Mouse (Mus musculus) thymus, postnatal 0 days (tissue): ENCODE data around the gene Ascl2. TPM values are rescaled to one million over a fixed set of nuclear protein-coding genes. Genes with fewer than 3 reads are reported as not detected.

ENCODE experiments used
- DNase-seq: peaks from one replicate; pipeline ENCODE4 v3.0.0-alpha.2; 2015; ENCODE audit warnings: low spot score
- polyA plus RNA-seq: library from polyadenylated mRNA; unstranded; fragments of >200 nt; fragmentation: Nextera tagmentation; extraction: Ambion mirVana; gene quantifications from 2 replicates; pipeline ENCODE4 v1.2.1, GENCODE M21; 2015

Gene Ascl2
- 2.9 and 3.1 TPM in 2 replicates for polyA plus RNA-seq

DNA sequence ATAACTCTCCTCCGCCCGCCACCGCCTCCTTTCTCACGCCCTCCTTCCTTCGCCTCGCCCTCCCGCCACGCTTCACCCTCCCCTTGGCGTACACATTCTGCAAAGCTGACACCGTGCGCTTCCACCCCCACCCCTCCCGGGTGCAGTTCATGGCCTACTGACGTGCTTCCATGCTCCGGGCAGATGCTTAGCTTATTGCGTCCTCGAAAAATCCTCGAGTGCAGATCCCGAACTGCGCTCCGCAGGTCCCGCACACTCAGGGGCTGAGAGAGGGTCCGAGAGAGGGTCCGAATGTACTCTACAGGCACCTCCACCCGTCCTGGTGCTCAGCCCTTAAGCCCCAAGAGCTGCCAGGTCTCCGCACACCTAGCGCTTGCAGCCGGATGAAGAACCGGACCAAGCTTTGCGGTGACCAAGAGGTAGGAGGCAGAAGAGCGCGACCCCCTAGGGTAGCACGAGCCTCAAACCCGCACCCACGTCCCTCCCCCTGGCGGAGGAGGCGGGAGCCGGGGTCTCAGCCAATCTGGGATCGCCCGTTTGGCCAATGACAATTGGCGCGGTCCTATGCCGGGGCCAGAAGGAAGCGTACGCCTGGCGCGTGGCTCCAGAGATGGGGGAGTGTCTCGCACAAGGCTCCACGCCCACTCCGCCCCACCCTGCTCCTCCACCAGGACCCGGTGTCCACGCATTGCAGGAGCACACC, at the start of gene Ascl2:
Ascl2 (minus strand) TSS at position 456 of the 703 bp plus-strand sequence.
- no peak for DNase-seq

DNA sequence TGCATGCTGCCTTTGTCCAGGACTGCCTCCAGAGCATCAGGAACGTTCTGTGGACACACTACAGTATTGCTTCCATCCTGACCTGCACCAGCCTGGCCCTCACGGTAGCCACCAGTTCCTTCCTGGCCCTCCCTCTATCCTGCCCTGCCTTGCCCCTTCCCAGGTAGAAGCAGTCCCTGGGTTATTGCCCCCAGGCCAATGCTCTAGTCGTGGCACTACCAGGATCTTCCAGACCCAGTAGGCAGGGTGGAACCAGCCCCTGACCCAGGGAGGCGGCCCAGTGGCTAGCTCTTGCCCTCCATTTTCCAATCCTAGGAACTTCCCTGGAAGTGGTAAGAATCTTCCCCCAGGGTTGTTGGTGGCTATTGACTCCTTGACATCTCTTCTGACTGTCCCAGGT, 48.1 kb upstream of the Ascl2 start:
- no peak for DNase-seq

DNA sequence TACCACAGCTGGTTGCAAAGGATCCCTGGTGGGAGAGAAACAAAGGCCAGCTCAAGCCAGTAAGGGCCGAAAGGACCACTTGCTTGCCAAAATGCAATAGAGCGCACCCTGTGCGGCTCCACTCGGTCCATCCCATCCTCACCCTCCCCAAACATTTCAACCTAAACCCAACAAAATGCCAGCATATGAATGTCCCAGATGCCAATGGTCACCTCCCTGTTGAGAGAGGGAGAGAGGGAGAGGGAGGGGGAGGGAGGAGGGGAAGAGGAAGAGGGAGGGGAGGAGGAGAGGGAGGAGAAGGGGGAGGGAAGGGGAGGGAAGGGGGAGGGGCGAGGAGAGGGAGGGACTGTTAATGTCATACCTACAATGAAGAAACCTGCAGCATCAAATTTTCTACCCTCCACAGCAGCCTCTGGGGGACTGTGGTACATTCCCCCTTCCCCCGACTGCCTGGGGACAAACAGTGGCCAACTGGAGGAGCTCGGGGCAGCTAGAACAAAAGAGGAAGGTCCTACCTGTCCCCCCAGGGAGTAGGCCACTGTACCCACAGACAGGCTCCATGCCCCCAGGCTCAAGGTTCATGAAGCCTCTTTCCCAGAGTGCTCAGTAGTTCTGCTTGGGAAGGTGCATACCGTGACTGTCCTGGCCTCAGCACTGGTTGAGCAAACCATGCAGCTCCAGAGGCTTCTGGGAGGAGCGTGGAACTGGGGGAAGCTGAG, 47.5 kb upstream of the Ascl2 start:
- no peak for DNase-seq

DNA sequence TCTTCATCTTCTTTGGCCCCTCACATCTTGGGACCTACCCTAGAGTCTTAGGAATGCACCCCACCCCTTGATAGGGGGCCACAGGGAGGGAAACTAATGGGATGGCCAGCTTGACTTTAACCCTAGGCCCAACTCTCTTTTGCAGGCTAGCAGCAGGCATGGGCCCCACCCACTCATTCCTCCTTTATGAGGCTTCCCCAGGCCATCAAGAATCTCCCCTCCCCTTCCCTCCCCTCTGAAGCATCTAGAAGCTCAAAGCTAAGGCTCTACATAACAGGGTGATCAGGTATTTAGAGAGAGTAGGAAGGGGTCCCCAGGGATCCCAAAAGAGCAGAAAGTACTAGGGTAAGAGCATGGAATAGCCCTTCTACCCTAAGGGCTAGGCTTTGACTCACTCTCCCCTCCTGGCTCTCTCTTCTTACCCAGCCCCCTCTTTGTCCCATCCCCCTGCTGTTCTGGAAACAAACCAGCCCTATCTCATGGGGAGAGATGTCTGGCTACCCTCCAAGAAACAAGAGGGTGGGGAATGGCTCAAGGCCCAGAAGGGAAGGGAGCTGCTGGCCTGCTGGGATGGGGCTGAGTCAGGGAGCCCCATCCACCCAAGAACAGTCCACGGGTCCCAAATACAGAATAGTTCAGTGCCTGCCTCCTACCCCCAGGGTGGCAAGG, 46.8 kb upstream of the Ascl2 start:
- no peak for DNase-seq

DNA sequence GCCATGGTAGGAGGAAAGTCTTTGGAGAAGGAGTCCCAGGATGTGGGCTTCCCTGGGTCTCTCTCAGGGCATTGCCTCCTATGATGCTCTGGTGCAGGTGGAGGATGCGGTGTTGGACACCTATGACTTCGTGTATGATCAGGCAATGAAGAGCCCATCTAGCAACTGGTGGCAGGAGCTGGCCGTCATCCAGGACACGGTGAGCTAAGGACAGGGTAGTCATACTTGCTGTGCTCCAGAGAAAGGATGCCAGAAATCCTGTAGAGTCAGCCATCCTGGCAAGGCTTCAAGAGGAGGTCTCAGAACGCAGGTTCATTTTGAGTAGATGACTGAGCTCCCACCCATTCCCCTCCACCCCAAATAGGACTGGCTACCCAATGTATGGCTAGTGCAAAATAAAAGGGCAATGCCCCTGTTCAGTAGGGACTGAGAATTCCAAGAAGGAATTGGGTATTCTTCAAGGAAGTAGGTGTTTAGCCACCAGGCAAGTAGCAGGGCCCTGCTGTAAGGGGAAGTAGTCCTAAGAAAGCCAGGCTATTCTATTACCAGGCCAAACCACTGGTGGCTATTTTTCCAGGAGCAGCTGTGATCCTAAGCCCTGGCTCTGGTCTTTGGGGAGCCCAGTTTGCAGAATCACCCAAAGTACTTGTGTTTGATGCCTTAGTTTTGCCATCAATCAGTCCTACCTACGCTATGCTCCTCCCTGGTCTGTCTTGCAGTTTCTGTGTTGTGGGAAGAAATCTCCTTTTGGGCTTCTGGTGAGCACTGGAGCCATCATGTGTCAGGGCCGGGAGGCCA, 46.0 kb upstream of the Ascl2 start:
- DNase-seq: no peak

DNA sequence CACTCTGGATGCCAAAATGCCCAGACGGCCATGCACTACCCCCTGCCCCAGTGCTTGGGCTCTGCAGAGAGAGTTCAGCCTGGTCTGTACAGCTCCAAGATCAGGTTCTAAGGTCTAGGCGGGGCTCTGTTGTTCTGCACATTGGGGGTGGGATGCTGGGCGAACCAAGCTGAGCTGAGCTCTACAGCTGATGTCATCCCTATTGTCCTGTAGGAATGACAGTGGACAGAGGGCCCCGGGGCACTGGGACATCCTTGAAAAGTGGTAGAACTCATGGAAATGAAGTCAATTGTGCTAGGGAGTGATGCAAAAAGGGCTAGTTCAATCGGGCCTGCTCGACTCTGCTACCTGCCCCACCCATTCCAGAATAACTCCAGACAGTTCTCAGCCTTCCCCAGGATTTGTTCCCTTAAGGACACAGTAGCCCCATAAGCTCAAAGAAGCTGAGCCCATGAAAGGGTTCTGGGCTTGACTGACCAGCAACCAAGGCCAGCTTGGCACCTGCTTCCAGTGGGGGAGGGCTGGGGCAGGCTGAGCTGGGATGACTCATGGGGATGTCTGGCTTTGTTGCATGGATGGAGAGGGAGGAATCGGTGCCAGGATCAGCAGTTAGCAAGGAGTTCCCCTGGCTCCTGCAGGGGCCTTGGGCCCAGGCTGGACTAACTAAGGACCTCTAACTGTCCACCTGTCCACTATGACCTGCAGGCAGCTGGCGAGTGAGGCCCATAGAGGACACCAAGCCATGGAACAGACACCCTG, 44.5 kb upstream of the Ascl2 start:
- no peak for DNase-seq

DNA sequence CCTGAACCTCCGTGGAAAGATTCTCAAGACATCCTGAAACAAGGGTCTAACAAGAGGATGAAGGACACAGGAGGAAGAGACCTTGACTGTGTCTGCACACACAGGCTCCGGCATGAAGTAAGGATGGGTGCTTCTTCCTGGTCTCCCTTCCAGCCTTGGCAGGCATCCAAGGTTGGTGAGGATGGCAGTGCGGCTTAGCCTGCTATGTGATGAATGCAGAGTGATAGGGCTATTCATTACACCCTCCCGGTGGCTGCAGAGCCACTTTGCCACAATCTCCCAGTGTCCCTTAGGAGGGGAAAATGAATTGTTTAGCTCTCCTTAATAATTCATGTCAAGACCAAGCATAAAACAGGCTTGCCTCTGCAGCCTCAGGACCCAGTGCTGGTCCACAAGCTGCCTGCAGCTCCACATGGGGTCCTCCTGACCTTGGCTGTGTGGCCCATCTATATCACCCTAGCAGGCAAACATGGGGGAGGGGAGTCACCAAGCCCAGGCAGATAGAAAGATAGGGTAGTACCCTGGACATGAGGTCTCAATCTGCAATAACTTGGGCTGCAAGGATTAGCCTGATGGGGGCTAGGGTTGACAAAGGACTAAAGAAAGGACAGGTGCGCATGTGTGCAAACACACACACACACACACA, 43.3 kb upstream of the Ascl2 start:
- DNase-seq: no peak

DNA sequence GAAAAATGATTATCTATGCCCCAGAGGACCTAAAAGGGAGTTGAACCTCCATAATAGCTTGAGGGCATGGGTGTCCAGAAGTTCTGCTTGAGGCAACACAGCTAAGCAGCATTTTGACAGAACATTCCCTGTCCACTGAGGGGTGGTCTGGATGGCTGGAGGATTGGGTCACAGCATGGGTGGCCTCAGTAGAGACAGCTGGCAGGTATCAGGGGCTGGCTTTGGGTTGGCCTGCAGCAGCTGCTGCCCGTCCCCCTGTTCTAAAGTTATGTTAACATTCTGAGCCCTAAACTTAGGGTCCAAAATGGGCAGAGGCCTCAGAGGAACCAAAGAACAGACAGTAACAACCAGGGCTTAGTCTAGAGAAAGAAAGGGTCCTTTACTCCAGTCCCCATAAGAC, 42.2 kb upstream of the Ascl2 start:
- no peak for DNase-seq

DNA sequence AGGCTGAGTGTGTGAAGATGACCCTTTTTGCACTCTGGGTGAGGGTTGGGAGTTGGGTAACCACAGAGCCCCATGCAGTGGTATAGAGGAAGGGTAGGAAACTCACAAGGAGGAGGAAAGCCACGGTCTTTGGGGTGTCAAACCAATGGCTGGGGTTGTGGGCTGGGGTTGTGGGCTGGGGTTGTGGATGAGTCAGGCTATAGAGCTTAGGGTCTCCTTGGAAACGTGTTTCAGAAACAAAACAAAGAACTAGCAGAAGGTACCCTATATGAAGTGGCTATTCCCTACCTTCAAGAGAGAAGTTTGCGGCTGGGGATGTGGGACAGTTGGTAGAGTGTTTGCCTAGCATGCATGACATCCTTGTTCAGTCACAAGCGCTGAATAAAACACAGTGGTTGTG, 40.9 kb upstream of the Ascl2 start:
- DNase-seq: peak; percentile 50

DNA sequence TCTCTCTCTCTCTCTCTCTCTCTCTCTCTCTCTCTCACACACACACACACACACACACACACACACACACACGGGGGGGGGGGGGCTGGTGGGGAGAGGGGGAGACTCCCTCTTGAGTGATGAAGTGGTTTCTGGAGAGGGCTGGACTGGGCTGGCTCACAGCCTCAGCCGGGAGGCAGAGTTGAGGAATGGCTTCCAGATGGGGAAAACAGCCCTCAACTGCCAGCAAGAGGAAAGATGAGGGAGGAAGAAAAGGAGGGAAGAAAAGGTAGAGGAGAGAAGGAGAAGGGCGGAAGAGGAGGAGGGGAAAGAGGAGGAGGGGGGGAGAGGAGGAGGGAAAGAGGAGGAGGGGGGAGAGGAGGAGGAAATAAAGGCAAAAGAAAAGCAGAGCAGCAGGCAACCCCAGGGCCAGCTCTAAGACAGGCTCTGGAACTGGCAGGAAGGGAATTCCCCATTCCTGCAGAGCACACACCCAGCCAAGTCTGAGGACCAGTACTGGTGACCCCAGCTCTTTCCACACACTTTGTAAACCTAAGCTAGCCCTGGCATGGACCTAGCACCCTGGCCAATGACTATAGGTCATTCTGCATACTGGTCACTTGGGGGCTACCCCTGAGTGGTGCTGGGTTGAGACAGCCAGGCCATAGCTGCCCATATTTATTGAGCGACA, 40.1 kb upstream of the Ascl2 start:
- no peak for DNase-seq

DNA sequence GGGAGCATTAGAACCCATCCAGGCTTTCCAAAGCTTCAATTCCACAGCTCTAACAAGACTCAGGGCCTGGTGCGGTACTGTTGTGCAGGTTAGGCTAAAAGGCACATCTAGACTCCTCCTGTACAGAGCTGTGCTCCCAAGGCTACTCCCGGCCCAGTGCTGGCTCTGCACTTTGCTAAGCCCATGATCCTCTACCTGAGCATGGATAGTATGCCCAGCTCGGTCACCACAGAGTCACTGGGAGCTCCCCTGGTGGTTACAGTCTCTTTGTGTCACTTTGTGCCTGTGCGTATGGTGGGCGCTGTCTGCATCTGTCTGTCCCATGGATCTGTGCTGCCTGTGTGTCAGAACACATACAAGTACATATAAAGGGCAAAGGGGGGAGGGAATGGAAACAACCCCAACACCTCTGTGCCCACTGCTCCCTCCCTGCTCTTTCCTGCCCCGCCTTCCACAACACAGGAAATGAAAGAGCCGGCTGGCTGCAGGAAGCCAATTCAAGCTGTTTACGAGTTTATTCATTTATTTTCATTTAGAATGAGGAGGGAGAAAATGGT, 39.4 kb upstream of the Ascl2 start:
- peak; percentile 81 for DNase-seq

DNA sequence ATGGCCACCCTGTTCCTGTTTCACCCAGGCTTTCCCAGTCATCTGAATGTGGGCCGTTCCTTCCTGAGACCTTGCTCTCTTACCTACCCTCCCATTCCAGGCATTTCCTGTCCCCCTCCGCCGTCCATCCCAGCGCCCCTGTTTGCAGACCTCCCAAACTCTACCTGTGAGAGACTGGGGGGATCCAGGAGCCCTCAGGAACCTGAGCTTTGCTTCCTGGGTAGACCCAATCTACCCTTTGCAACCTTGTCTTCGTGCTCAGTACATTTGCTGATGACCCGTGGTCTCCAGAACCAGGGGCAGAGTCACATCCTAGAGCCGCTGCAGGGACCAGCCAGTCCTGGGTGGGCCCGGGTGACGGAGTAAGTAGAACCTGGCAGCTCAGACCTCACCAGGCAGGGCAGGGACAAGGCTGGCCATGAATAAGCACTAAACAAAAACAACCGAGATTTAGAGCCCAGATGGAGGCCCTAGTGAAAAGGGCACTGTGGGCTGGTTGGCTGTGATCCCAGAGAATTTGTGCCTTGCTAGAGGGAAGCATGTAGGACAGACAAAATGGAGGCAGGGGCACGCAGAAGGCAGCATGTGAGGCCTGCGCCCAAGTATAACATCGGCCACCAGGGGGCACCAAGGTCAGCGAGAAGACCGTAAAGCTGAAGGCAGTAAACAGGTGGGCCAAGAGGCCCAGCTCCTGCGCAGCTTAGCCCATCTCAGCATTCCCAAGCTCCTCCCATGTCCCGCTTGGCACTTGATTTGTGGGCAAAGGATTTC, 38.7 kb upstream of the Ascl2 start:
- peak; percentile 91 for DNase-seq

DNA sequence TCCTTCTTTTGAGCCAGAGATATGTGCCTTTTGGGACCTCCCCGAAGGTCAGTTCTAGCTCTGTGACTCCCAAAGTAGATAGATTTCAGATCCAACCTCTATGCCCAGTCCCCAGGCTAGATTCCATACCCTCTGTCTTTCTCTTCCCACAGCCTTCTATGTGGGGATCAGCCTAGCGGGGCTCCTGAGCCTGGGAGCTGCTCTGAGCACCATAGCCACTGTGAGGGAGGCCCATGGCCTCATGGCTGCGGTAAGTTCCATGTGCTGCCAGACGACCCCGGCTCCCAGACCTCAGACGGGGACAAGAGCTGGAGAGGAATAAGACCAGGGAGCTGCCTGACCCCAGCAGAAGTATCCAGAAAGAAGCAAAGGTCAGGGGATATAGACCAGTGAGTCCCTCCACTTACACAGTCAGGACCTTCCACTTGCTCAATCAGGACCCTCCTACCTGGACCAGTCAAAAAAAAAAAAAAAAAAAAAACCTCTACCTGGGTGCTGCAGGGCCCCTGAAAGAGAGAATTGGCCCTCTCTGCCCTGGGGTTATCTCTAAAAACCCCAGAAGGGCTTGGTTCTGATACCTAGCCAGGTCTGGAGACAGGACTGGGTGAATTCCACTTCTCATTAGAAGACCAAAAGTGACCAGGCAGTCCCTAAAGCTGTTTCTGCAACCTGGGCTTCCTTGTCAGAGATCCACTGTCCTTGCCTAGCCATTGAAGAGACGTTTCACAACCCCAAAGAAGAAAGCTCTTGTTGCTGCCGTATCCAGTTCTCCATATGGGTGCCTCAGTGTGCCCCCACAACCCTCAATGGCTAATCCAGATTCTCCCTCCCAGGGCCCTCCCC, 37.9 kb upstream of the Ascl2 start:
- DNase-seq: no peak

DNA sequence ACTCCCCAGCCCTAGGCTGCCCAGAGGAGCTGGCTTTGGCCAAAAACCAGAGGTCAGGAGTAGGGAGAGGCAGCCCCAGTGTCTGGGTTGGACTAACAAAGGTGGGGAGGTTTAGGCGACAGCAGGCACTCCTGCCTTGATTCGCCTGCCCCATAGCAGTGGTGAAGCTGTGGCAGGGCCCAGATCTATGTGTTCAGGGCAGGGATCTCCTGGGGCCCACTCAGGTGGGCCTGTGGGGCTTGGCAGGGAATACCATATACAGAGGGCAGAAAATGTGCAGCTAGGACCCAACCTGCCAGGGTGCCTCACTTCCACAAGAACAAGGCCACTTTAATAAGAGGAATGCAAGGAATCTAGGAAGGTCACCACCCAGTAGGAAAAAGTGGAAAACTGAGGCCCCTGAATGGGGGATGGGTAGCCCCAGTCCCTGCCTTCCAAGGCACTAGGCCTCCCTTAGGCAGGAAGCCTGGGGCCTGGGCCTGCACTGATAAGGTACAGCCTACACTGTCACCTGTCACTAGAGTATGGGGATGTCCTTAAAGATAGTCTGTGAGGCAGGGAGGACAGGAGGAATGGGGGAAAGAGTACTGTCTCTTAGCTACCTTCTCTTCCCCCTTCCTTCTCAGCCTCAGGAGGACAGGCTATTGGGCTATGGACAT, 37.2 kb upstream of the Ascl2 start:
- DNase-seq: peak; percentile 10

DNA sequence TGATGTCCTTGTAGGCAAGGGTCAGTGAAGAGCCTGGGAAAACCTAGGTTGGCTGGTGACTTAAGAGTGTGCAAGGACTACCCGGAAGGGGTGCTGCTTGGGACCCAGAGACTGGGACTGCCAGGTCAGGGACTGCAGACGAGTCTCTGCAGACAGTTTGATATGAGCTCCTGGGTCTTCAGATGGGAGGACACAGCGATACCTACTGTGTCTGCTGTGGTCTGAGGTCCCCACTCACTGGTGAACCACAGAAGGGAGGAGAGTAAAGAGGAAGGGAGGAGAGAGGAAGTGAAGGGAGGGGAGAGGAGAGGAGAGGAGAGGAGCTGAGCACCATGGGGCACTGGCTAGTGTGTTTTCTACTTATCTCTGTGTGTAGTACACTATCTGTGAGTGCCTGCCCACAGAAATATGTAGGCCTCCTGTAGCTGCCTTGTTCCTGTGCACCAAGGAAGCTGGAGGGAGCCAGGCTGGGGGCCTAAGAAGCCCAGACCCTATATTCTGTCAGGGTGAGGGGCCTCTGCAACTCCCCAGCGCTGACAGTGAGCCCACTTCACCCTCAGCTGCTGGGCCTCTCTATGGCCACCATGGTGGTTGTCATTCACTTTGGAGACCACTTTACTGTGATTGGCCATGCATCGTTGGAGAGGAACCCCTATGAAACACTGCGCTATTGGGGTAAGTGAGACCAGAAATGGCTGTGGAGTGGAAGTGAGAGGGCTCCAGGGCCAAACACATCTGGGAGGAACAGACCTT, 36.5 kb upstream of the Ascl2 start:
- peak; percentile 65 for DNase-seq

DNA sequence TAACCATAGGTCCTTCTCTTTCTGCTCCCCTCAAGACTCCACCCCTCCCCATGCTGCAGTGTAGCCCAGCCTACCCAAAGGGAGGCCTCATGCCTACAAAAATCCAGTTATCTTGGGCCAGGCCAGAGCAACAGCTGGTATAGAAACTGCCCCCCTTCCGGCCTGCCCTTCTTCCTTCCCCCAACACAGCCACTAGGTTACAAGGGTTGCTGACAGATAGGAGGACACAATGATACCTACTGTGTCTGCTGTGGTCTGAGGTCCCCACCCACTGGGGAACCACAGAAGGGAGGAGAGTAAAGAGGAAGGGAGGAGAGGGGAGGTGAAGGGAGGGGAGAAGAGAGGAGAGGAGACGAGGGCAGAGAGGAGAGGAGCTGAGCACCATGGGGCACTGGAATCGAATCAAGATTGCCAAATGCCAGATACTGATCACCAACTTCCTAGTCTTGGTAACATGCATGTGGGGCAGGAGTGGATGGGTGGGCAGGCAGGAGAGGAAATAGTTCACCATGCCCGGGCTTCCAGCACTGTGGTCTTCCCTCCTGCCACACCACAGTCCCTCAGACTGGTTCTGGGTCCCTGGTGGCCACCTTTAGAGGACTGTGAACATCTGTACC, 35.8 kb upstream of the Ascl2 start, which contains the start of gene Tspan32:
Tspan32 (plus strand) TSS at position 320 of the 617 bp plus-strand sequence.
- DNase-seq: peak; percentile 68
